Mouse (Mus musculus) erythroblast, embryonic 14.5 days (primary cell): ENCODE results near the gene Podnl1.

Source experiments
- GATA1 ChIP-seq: IDR thresholded peaks from 2 replicates; pipeline ENCODE4 v1.6.1; 2012; ENCODE audit warnings: low read length, inconsistent platforms, mixed read lengths
- TAL1 ChIP-seq: IDR thresholded peaks from 3 replicates; pipeline ENCODE4 v1.6.1; 2012; ENCODE audit warnings: low read length, inconsistent platforms, mixed read lengths

GRCm38 (mm10) chr8:84157620-84158019 lies 31.8 kb downstream of the Podnl1 start:
- TF ChIP-seq TAL1: no peak
- no peak for TF ChIP-seq GATA1
